Mouse (Mus musculus): ENCODE data around the gene Atpaf2.

- TF ChIP-seq POLR2A (IDR thresholded peaks at IDR 0.05; ENCODE audit: insufficient read depth, low read depth, low read length) (no peak), CTCF (IDR thresholded peaks at IDR 0.05; ENCODE audit: insufficient read depth, low read depth, low read length) (no peak)
Measured at GRCm38 (mm10) chr11:60440176-60440575, 21.9 kb upstream of the Atpaf2 start.
